ENCODE assay signal across 16 mouse cellular contexts in the genomic region with DNA sequence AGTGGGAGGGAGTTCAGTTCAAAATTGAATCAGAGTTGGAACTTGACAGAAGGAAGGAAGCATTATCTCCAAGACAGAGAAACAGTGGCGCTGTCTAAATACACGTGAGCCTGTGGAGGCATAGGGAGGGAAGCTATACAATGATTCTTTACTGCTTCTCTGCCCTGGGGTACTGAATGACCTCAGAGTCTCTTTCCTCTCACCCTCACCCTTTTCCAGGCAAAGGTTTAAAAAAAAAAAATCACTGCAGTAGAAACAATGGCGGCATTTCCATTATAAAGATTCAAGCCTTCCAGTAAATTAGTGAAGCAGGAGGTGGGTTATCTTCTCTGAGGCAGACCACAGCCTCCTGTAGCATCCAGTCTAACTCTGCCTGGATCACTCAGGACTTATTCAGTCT.
"Had no signal": no experiment of that assay in that cellular context is flagged by ENCODE, and none has a peak within 500 bp of the region (broad histone marks: within the 10 kb centered on the region; RNA-seq: fewer than 3 reads in every experiment).

No protein-coding gene starts in this region.

- H3K9me3 ChIP-seq: lung, embryonic 15.5 days; megakaryocyte, embryonic 14.5 days; midbrain, embryonic 13.5 days; midbrain, embryonic 15.5 days; neural tube, embryonic 12.5 days; stomach, embryonic 15.5 days had no signal

- H3K27me3 ChIP-seq: lung, embryonic 15.5 days; megakaryocyte, embryonic 14.5 days; midbrain, embryonic 13.5 days; midbrain, embryonic 15.5 days; neural tube, embryonic 12.5 days; stomach, embryonic 15.5 days had no signal

- DNase-seq: liver, postnatal 0 days; lung, adult 2 months; lung, postnatal 14 days; lung, postnatal 36 days; right cerebral cortex, postnatal 14 days; thymus, adult 2 months; thymus, postnatal 25 days; thymus, postnatal 4 days had no signal

- H3K4me3 ChIP-seq: lung, embryonic 15.5 days; megakaryocyte, embryonic 14.5 days; midbrain, embryonic 13.5 days; midbrain, embryonic 15.5 days; neural tube, embryonic 12.5 days; stomach, embryonic 15.5 days had no signal

- H3K4me1 ChIP-seq: lung, embryonic 15.5 days; megakaryocyte, embryonic 14.5 days; midbrain, embryonic 13.5 days; midbrain, embryonic 15.5 days; neural tube, embryonic 12.5 days; stomach, embryonic 15.5 days had no signal

- H3K36me3 ChIP-seq: lung, embryonic 15.5 days; midbrain, embryonic 13.5 days; midbrain, embryonic 15.5 days; neural tube, embryonic 12.5 days; stomach, embryonic 15.5 days had no signal

- H3K9ac ChIP-seq: liver, postnatal 0 days; lung, embryonic 15.5 days; midbrain, embryonic 13.5 days; midbrain, embryonic 15.5 days; neural tube, embryonic 12.5 days; stomach, embryonic 15.5 days had no signal

- H3K27ac ChIP-seq: lung, embryonic 15.5 days; macrophage; midbrain, embryonic 13.5 days; midbrain, embryonic 15.5 days; neural tube, embryonic 12.5 days; stomach, embryonic 15.5 days; stomach, postnatal 0 days had no signal
